Mouse (Mus musculus) C2C12 (cell line): ENCODE measurements around the gene Xylt1. TPM values are rescaled to one million over a fixed set of nuclear protein-coding genes. Genes with fewer than 3 reads are reported as not detected.

Experiments used
- H3K27me3 ChIP-seq: one replicate; pipeline ENCODE4 v1.6.1; 2011; ENCODE audit not compliant: control insufficient read depth, insufficient read depth, insufficient read length
- H3K36me3 ChIP-seq: one replicate; pipeline ENCODE4 v1.6.1; 2011; ENCODE audit not compliant: control insufficient read depth, insufficient read depth
- H3K4me3 ChIP-seq: one replicate; pipeline ENCODE4 v1.5.1; 2011; ENCODE audit warnings: mild to moderate bottlenecking, control low read depth; ENCODE audit not compliant: poor library complexity, insufficient read depth, severe bottlenecking
- H3K79me2 ChIP-seq: one replicate; pipeline ENCODE4 v1.6.1; 2011; ENCODE audit not compliant: control insufficient read depth, insufficient read depth
- H3K79me3 ChIP-seq: one replicate; pipeline ENCODE4 v1.6.1; 2011; ENCODE audit warnings: low read depth, control low read depth
- H3ac ChIP-seq: one replicate; pipeline ENCODE3; 2011; ENCODE audit warnings: low read depth; ENCODE audit not compliant: control insufficient read depth, insufficient read length
- CEBPB ChIP-seq: IDR thresholded peaks from one replicate; pipeline ENCODE4 v1.6.1; 2011; ENCODE audit warnings: low read depth, mild to moderate bottlenecking, control low read depth, moderate library complexity
- CTCF ChIP-seq: IDR thresholded peaks from one replicate; pipeline ENCODE4 v1.5.1; 2011; ENCODE audit not compliant: control insufficient read depth, insufficient read depth, insufficient read length
- FOSL1 ChIP-seq: IDR thresholded peaks from one replicate; pipeline ENCODE4 v1.8.0; 2011; ENCODE audit warnings: mild to moderate bottlenecking, low read length; ENCODE audit not compliant: poor library complexity, insufficient read depth, severe bottlenecking
- MAX ChIP-seq: IDR thresholded peaks from one replicate; pipeline ENCODE4 v1.6.1; 2011; ENCODE audit warnings: mild to moderate bottlenecking, control low read depth
- MYOD1 ChIP-seq: IDR thresholded peaks from one replicate; pipeline ENCODE4 v1.6.1; 2011; ENCODE audit warnings: low read depth; ENCODE audit not compliant: control insufficient read depth, insufficient read length
- MYOG ChIP-seq: IDR thresholded peaks from one replicate; pipeline ENCODE4 v1.6.1; 2011; ENCODE audit not compliant: control insufficient read depth, insufficient read length; ENCODE audit errors: extremely low read depth
- USF1 ChIP-seq: IDR thresholded peaks from one replicate; pipeline ENCODE4 v1.6.1; 2011; ENCODE audit warnings: low read depth, mild to moderate bottlenecking, control low read depth, moderate library complexity
- polyA plus RNA-seq: library from polyadenylated mRNA; unstranded; fragments of >200 nt; fragmentation: generic; extraction: Trizol; gene quantifications from one replicate; pipeline ENCODE4 v1.2.1, GENCODE M21; 2012; ENCODE audit warnings: missing spikeins

Gene Xylt1
- polyA plus RNA-seq, 1 experiment: not detected

GRCm38 (mm10) chr7:117630657-117631056 lies 249.9 kb downstream of the Xylt1 start:
- H3ac ChIP-seq: no peak overlapping the region
- no peak overlapping the region for H3K4me3 ChIP-seq
- no peak for TF ChIP-seq CEBPB
- TF ChIP-seq MYOG: no peak
- no peak for TF ChIP-seq MYOD1
- no peak for TF ChIP-seq MAX
- H3K36me3 ChIP-seq: no peaks in the 10 kb centered on the region
- H3K79me3 ChIP-seq: no peaks in the 10 kb centered on the region
- H3K27me3 ChIP-seq: no peaks in the 10 kb centered on the region
- H3K79me2 ChIP-seq: no peaks in the 10 kb centered on the region

GRCm38 (mm10) chr7:117635584-117635983 lies 254.8 kb downstream of the Xylt1 start:
- H3K27me3 ChIP-seq: no peaks in the 10 kb centered on the region
- H3K4me3 ChIP-seq: no peak overlapping the region
- no peaks in the 10 kb centered on the region for H3K79me3 ChIP-seq
- no peak overlapping the region for H3ac ChIP-seq
- TF ChIP-seq MYOG (no peak), MAX (no peak), CEBPB (no peak), USF1 (no peak), MYOD1 (no peak), CTCF (no peak), FOSL1 (no peak)
- no peaks in the 10 kb centered on the region for H3K36me3 ChIP-seq
- no peaks in the 10 kb centered on the region for H3K79me2 ChIP-seq

- Histone ChIP-seq H3K79me3 (no peaks in the 10 kb centered on the region), H3K4me3 (no peak overlapping the region), H3K27me3 (no peaks in the 10 kb centered on the region), H3K36me3 (no peaks in the 10 kb centered on the region), H3K79me2 (no peaks in the 10 kb centered on the region), H3ac (no peak overlapping the region)
- no peak for TF ChIP-seq FOSL1
- no peak for TF ChIP-seq CEBPB
- no peak for TF ChIP-seq MAX
These were observed 255.9 kb downstream of the Xylt1 start for GRCm38 (mm10) chr7:117636713-117637112.

- H3K27me3 ChIP-seq: no peaks in the 10 kb centered on the region
- no peaks in the 10 kb centered on the region for H3K36me3 ChIP-seq
- no peaks in the 10 kb centered on the region for H3K79me3 ChIP-seq
- H3ac ChIP-seq: no peak overlapping the region
- no peaks in the 10 kb centered on the region for H3K79me2 ChIP-seq
- H3K4me3 ChIP-seq: no peak overlapping the region
- TF ChIP-seq CEBPB (no peak), FOSL1 (no peak), MYOD1 (no peak), MYOG (no peak), CTCF (no peak), USF1 (no peak), MAX (no peak)
These were observed 257.2 kb downstream of the Xylt1 start for GRCm38 (mm10) chr7:117637997-117638396.

- no peaks in the 10 kb centered on the region for H3K36me3 ChIP-seq
- no peak overlapping the region for H3K4me3 ChIP-seq
- H3K79me2 ChIP-seq: no peaks in the 10 kb centered on the region
- no peaks in the 10 kb centered on the region for H3K27me3 ChIP-seq
- no peak overlapping the region for H3ac ChIP-seq
- H3K79me3 ChIP-seq: no peaks in the 10 kb centered on the region
- TF ChIP-seq FOSL1 (no peak), MYOD1 (no peak), USF1 (no peak), CTCF (no peak), MYOG (no peak), MAX (no peak), CEBPB (no peak)
These were observed 271.9 kb downstream of the Xylt1 start for GRCm38 (mm10) chr7:117652637-117653036.

GRCm38 (mm10) chr7:117655732-117656131 lies 275.0 kb downstream of the Xylt1 start:
- Histone ChIP-seq H3ac (no peak overlapping the region), H3K4me3 (no peak overlapping the region)
- no peak for TF ChIP-seq MYOD1
- TF ChIP-seq MYOG: no peak
- no peak for TF ChIP-seq CEBPB
- TF ChIP-seq USF1: no peak
- no peak for TF ChIP-seq MAX
- TF ChIP-seq FOSL1: no peak
- TF ChIP-seq CTCF: no peak

More at GRCm38 (mm10) chr7:117655732-117656131, 275.0 kb downstream of the Xylt1 start:
- Histone ChIP-seq H3K79me2 (no peaks in the 10 kb centered on the region), H3K79me3 (no peaks in the 10 kb centered on the region), H3K36me3 (no peaks in the 10 kb centered on the region), H3K27me3 (no peaks in the 10 kb centered on the region)
